Mouse (Mus musculus) heart, postnatal 25 days (tissue): Measurements from ENCODE around the gene Sqstm1. TPM values are rescaled to one million over a fixed set of nuclear protein-coding genes. Genes with fewer than 3 reads are reported as not detected.
"Not testable (repeated sequence)": the region's sequence is repeated elsewhere in the genome, so short reads cannot be mapped to it uniquely, and the experiment has no call there.

Experiments used
- DNase-seq: peaks from one replicate; pipeline ENCODE4 v3.0.0; 2022; ENCODE audit warnings: low spot score
- intact Hi-C: fragments of 180-260 bp; cut with DNase I; formaldehyde crosslinking; loops from one replicate; pipeline ENCODE4 v1.15.1; 2025
- total RNA-seq, 2 experiments: library from RNA; stranded (reverse); gene quantifications; 2 replicates each; pipeline ENCODE4 v1.2.3; 2021

Sqstm1 gene
- total RNA-seq, 2 experiments from 2014 or later = 265 to 324 TPM

- no peak for DNase-seq
- intact Hi-C loops = no loop called here
Measured at GRCm38 (mm10) chr11:50182702-50183101, 27.9 kb downstream of the Sqstm1 start.

- intact Hi-C loops = no loop called here
- DNase-seq = no peak
Measured at GRCm38 (mm10) chr11:50180478-50181231, 30.0 kb downstream of the Sqstm1 start.

GRCm38 (mm10) chr11:50178532-50179488 is 31.8 kb downstream of the Sqstm1 start:
- intact Hi-C loops = no loop called here
- no peak for DNase-seq

- DNase-seq = no peak
- intact Hi-C loops = no loop called here
Measured at GRCm38 (mm10) chr11:50177111-50177510, 33.5 kb downstream of the Sqstm1 start.

GRCm38 (mm10) chr11:50176351-50176750 is 34.3 kb downstream of the Sqstm1 start:
- DNase-seq = no peak
- intact Hi-C loops = no loop called here

- DNase-seq = peak; percentile 91
Measured at GRCm38 (mm10) chr11:50174730-50175187, 35.9 kb downstream of the Sqstm1 start.

GRCm38 (mm10) chr11:50174111-50174729 is 36.4 kb downstream of the Sqstm1 start, which contains the start of gene Mrnip:
Gene Mrnip (plus strand): TSS chr11:50174444.
- DNase-seq = not testable (repeated sequence)
- intact Hi-C loops = loop anchor here (2.0 kb wide), 1 partner anchor 51 kb away; no protein-coding TSS in a partner anchor

More at GRCm38 (mm10) chr11:50174730-50175187, 35.9 kb downstream of the Sqstm1 start:
- intact Hi-C loops = loop anchor here (2.0 kb wide), 1 partner anchor 50 kb away; no protein-coding TSS in a partner anchor

GRCm38 (mm10) chr11:50168352-50168751 is 42.3 kb downstream of the Sqstm1 start:
- no peak for DNase-seq
- intact Hi-C loops = no loop called here

- intact Hi-C loops = loop anchor here (5.0 kb wide), 1 partner anchor 200 kb away; no protein-coding TSS in a partner anchor
- no peak for DNase-seq
Measured at GRCm38 (mm10) chr11:50162338-50163050, 48.1 kb downstream of the Sqstm1 start.

- intact Hi-C loops = loop anchor here (2.0 to 5.0 kb wide), 2 partner anchors 69 to 201 kb away; no protein-coding TSS in a partner anchor
- no peak for DNase-seq
Measured at GRCm38 (mm10) chr11:50161578-50162304, 48.9 kb downstream of the Sqstm1 start.

GRCm38 (mm10) chr11:50159347-50159746 is 51.3 kb downstream of the Sqstm1 start:
- DNase-seq = no peak
- intact Hi-C loops = no loop called here

GRCm38 (mm10) chr11:50158346-50158745 is 52.3 kb downstream of the Sqstm1 start:
- intact Hi-C loops = no loop called here
- no peak for DNase-seq

GRCm38 (mm10) chr11:50156725-50157258 is 53.8 kb downstream of the Sqstm1 start:
- DNase-seq = no peak
- intact Hi-C loops = no loop called here

GRCm38 (mm10) chr11:50155785-50156184 is 54.8 kb downstream of the Sqstm1 start:
- DNase-seq = no peak
- intact Hi-C loops = no loop called here

- intact Hi-C loops = no loop called here
- no peak for DNase-seq
Measured at GRCm38 (mm10) chr11:50154777-50155520, 55.7 kb downstream of the Sqstm1 start.

- intact Hi-C loops = no loop called here
- DNase-seq = no peak
Measured at GRCm38 (mm10) chr11:50154166-50154565, 56.5 kb downstream of the Sqstm1 start.

- intact Hi-C loops = no loop called here
Measured at GRCm38 (mm10) chr11:50151374-50151773, 59.3 kb downstream of the Sqstm1 start.

More at GRCm38 (mm10) chr11:50151374-50151773, 59.3 kb downstream of the Sqstm1 start:
- no peak for DNase-seq
